Comparison of ENCODE assay signal across 10 mouse cellular contexts in genomic region chr16:92609006-92609716, GRCm38 (mm10).
DNase-seq lines count a peak whose midpoint lies in the region; ATAC-seq and TF ChIP-seq lines count a peak whose summit lies in the region.
"Had no signal": no experiment of that assay in that cellular context is flagged by ENCODE, and none has a peak within 500 bp of the region (broad histone marks: within the 10 kb centered on the region; RNA-seq: fewer than 3 reads in every experiment).

No protein-coding gene starts in this region.

- 17% methylated on average over 8 of the region's 8 CpGs for WGBS in midbrain, embryonic 12.5 days
- 24% methylated on average over 8 of the region's 8 CpGs for WGBS in midbrain, postnatal 0 days
- WGBS in forebrain, embryonic 16.5 days, result 4% methylated on average over 8 of the region's 8 CpGs
- 14% methylated on average over 8 of the region's 8 CpGs for WGBS in limb, embryonic 11.5 days

- H3K4me2 ChIP-seq in midbrain, embryonic 12.5 days (replicated peaks), result peak overlapping the region; percentile 21; the same call in 1 of the 2 replicates
- no peak overlapping the region for H3K4me2 ChIP-seq in midbrain, postnatal 0 days (ENCODE audit: low read depth, low read length, poor library complexity, severe bottlenecking)
- H3K4me2 ChIP-seq in forebrain, embryonic 16.5 days (ENCODE audit: low read length), result no peak overlapping the region; the same call in 1 of the 2 replicates
- H3K4me2 ChIP-seq in limb, embryonic 11.5 days (ENCODE audit: low read depth, severe bottlenecking), result no peak overlapping the region
- H3K4me2 ChIP-seq: liver, embryonic 13.5 days had no signal

- no peak overlapping the region for H3K9ac ChIP-seq in midbrain, embryonic 12.5 days (replicated peaks)
- no peak overlapping the region for H3K9ac ChIP-seq in midbrain, postnatal 0 days (replicated peaks; ENCODE audit: low read length, poor library complexity, severe bottlenecking)
- H3K9ac ChIP-seq in forebrain, embryonic 16.5 days (replicated peaks; ENCODE audit: low read depth, low read length), result no peak overlapping the region
- no peak overlapping the region for H3K9ac ChIP-seq in limb, embryonic 11.5 days (ENCODE audit: low read length)
- H3K9ac ChIP-seq: liver, embryonic 13.5 days had no signal

- H3K36me3 ChIP-seq in midbrain, embryonic 12.5 days, result no peaks in the 10 kb centered on the region
- no peaks in the 10 kb centered on the region for H3K36me3 ChIP-seq in midbrain, postnatal 0 days (ENCODE audit: insufficient read depth, low read length)
- no peaks in the 10 kb centered on the region for H3K36me3 ChIP-seq in forebrain, embryonic 16.5 days (ENCODE audit: control insufficient read depth, insufficient read depth)
- no peaks in the 10 kb centered on the region for H3K36me3 ChIP-seq in limb, embryonic 11.5 days (ENCODE audit: control insufficient read depth, insufficient read depth, low read length)

- no peak for TF ChIP-seq CTCF in midbrain, postnatal 0 days (IDR thresholded peaks at IDR 0.05)

- H3K4me3 ChIP-seq in midbrain, embryonic 12.5 days, result no peak overlapping the region
- H3K4me3 ChIP-seq in midbrain, postnatal 0 days (ENCODE audit: low read depth, low read length), result no peak overlapping the region
- no peak overlapping the region for H3K4me3 ChIP-seq in forebrain, embryonic 16.5 days (replicated peaks; ENCODE audit: low read length)
- no peak overlapping the region for H3K4me3 ChIP-seq in limb, embryonic 11.5 days (ENCODE audit: low read depth, low read length)
- H3K4me3 ChIP-seq: liver, embryonic 13.5 days had no signal

- H3K27ac ChIP-seq in midbrain, embryonic 12.5 days (replicated peaks), result peak overlapping the region; percentile 4; the same call in 1 of the 2 replicates
- H3K27ac ChIP-seq in midbrain, postnatal 0 days (ENCODE audit: low read depth, low read length), result no peak overlapping the region
- no peak overlapping the region for H3K27ac ChIP-seq in forebrain, embryonic 16.5 days (ENCODE audit: low read length)
- H3K27ac ChIP-seq in limb, embryonic 11.5 days (replicated peaks; ENCODE audit: low read depth, low read length), result peak overlapping the region; percentile 79; the same call in 1 of the 2 replicates
- H3K27ac ChIP-seq: liver, embryonic 13.5 days had no signal

- H3K9me3 ChIP-seq in midbrain, embryonic 12.5 days, result no peaks in the 10 kb centered on the region
- no peaks in the 10 kb centered on the region for H3K9me3 ChIP-seq in midbrain, postnatal 0 days (ENCODE audit: low read length)
- H3K9me3 ChIP-seq in forebrain, embryonic 16.5 days (ENCODE audit: control insufficient read depth, low read length), result no peaks in the 10 kb centered on the region
- no peaks in the 10 kb centered on the region for H3K9me3 ChIP-seq in limb, embryonic 11.5 days (ENCODE audit: control insufficient read depth, low read length)
- H3K9me3 ChIP-seq: liver, embryonic 13.5 days had no signal

- 0 out of 2 replicates have a peak, but pooled peaks have one; percentile 14 for ATAC-seq in midbrain, embryonic 12.5 days (ENCODE audit: low FRiP score, low read depth)
- no peak for ATAC-seq in midbrain, postnatal 0 days (ENCODE audit: low FRiP score)
- peak; percentile 27; the same call in 1 of the 2 replicates for ATAC-seq in forebrain, embryonic 16.5 days
- peak; percentile 36; the same call in 1 of the 2 replicates for ATAC-seq in limb, embryonic 11.5 days (ENCODE audit: insufficient number of reproducible peaks, low FRiP score, low TSS enrichment, low read depth)

- peaks cover 61% of the 10 kb centered on the region for H3K27me3 ChIP-seq in midbrain, embryonic 12.5 days
- H3K27me3 ChIP-seq in midbrain, postnatal 0 days (ENCODE audit: insufficient read depth, low read length), result peaks cover 10% of the 10 kb centered on the region; the same call in 1 of the 2 replicates
- peaks cover 32% of the 10 kb centered on the region for H3K27me3 ChIP-seq in forebrain, embryonic 16.5 days (replicated peaks; ENCODE audit: control insufficient read depth, insufficient read depth, low read length)
- H3K27me3 ChIP-seq in limb, embryonic 11.5 days (ENCODE audit: control insufficient read depth, insufficient read depth, low read length), result peaks cover 9% of the 10 kb centered on the region; the same call in 1 of the 2 replicates
- H3K27me3 ChIP-seq: liver, embryonic 13.5 days had no signal

- DNase-seq in midbrain, postnatal 0 days (ENCODE audit: low spot score), result no peak
- DNase-seq in limb, embryonic 11.5 days (ENCODE audit: low spot score), result peak; percentile 63
- peak; percentile 4 for DNase-seq in telencephalon, adult 2 months (ENCODE audit: low read depth, low spot score)
- DNase-seq in thymus, postnatal 0 days (ENCODE audit: low spot score), result no peak
- DNase-seq in thymus, postnatal 14 days, result no peak
- DNase-seq in ovary, postnatal 36 days (ENCODE audit: low spot score), result no peak
- DNase-seq: cerebellum, adult 2 months; liver, embryonic 13.5 days had no signal

- H3K4me1 ChIP-seq in midbrain, embryonic 12.5 days, result peaks cover 40% of the 10 kb centered on the region
- H3K4me1 ChIP-seq in midbrain, postnatal 0 days (ENCODE audit: insufficient read depth, low read length), result 0 out of 2 replicates have a peak, but pooled peaks cover 3% of the 10 kb centered on the region
- H3K4me1 ChIP-seq in forebrain, embryonic 16.5 days (replicated peaks; ENCODE audit: control insufficient read depth, insufficient read depth, low read length), result peaks cover 21% of the 10 kb centered on the region
- H3K4me1 ChIP-seq in limb, embryonic 11.5 days (ENCODE audit: control insufficient read depth, insufficient read depth, low read length), result peaks cover 34% of the 10 kb centered on the region
- H3K4me1 ChIP-seq: liver, embryonic 13.5 days had no signal

Comparison
In these comparisons a context has a peak if more than half of its experiments do, and no peak if none do; other contexts are left out.
1. H3K27ac ChIP-seq: peak in midbrain, embryonic 12.5 days (single experiment) and limb, embryonic 11.5 days (single experiment); none in midbrain, postnatal 0 days (single experiment) and forebrain, embryonic 16.5 days (single experiment).
2. DNase-seq: peak in limb, embryonic 11.5 days (single experiment) and telencephalon, adult 2 months (single experiment); none in midbrain, postnatal 0 days (single experiment), thymus, postnatal 0 days (single experiment), thymus, postnatal 14 days (single experiment) and ovary, postnatal 36 days (single experiment).